Mouse (Mus musculus): ENCODE measurements around the gene Xrn1. TPM values are rescaled to one million over a fixed set of nuclear protein-coding genes. Genes with fewer than 3 reads are reported as not detected.
"Not testable (repeated sequence)": the region's sequence is repeated elsewhere in the genome, so short reads cannot be mapped to it uniquely, and the experiment has no call there.

The Xrn1 gene
- polyA plus RNA-seq, 1 experiment, result 16.2 TPM

DNA sequence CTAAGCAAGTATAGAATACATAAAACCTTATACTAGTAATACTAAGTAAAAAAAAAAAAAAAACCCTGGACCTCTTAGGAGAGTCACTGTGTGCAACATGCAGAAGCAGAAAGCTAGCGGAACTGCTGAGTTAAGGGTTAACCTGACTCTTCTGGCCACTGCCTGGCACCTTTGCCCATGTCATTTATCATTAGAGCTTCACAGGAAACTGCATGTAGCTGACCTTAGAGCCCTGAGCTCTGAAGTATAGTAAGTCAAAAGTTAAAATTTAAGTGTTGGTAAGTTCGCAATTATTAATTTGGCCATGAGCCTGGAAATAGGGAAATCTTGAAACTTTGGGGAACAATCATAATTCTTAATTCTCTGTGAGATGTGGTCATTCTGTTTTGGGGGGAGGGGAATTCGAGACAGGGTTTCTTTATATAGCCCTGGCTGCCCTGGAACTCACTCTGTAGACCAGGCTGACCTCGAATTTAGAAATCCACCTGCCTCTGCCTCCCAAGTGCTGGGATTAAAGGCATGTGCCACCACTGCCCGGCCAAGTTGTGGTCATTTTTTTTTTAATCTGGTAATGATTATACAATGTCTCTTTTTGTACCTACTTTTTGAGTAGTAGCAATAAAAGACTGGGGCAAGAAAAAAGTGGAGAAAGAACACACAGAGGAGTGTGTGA is 109.4 kb downstream of the Xrn1 start:
- Histone ChIP-seq H3K36me3 (ENCODE audit: control insufficient read depth, insufficient read depth, low read length) (peaks cover 1% of the 10 kb centered on the region), H3K27me3 (ENCODE audit: control insufficient read depth, insufficient read depth, low read length) (no peaks in the 10 kb centered on the region), H3K4me3 (ENCODE audit: control insufficient read depth, insufficient read depth, low read length) (no peak overlapping the region), H3K27ac (ENCODE audit: control insufficient read depth, insufficient read depth, low read length) (no peak overlapping the region), H3K4me1 (replicated peaks; ENCODE audit: control insufficient read depth, insufficient read depth, low read length) (no peaks in the 10 kb centered on the region)
- 83% methylated on average over 5 of the region's 5 CpGs for WGBS
- no peak for DNase-seq
- TF ChIP-seq CTCF (IDR thresholded peaks at IDR 0.05; ENCODE audit: borderline replicate concordance, control insufficient read depth, extremely low read depth, insufficient read depth, low read length, poor library complexity) (no peak), POLR2A (IDR thresholded peaks at IDR 0.05; ENCODE audit: control insufficient read depth, extremely low read depth, insufficient read depth, low read length, poor library complexity) (no peak)

DNA sequence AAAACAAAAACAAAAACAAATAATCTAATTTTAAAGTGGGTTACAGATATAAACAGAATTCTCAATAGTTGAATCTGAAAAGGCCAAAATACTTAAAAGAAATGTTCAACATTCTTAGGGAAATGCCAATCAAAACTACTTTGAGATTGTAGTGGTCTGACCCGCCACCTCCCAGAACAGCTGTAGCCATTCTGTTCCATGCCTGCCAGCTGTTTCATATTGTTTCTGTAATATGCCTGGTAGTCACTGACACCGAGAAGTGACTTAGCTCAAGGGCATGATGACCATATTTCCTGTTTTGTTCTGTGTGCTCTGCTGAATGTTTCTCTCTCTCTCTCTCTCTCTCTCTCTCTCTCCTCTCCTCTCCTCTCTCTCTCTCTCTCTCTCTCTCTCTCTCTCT is 112.9 kb downstream of the Xrn1 start:
- Histone ChIP-seq H3K27me3 (ENCODE audit: control insufficient read depth, insufficient read depth, low read length) (no peaks in the 10 kb centered on the region), H3K36me3 (ENCODE audit: control insufficient read depth, insufficient read depth, low read length) (no peaks in the 10 kb centered on the region), H3K4me1 (replicated peaks; ENCODE audit: control insufficient read depth, insufficient read depth, low read length) (no peaks in the 10 kb centered on the region), H3K27ac (ENCODE audit: control insufficient read depth, insufficient read depth, low read length) (no peak overlapping the region), H3K4me3 (ENCODE audit: control insufficient read depth, insufficient read depth, low read length) (no peak overlapping the region)
- TF ChIP-seq POLR2A (IDR thresholded peaks at IDR 0.05; ENCODE audit: control insufficient read depth, extremely low read depth, insufficient read depth, low read length, poor library complexity), result no peak
- no peak for TF ChIP-seq CTCF (IDR thresholded peaks at IDR 0.05; ENCODE audit: borderline replicate concordance, control insufficient read depth, extremely low read depth, insufficient read depth, low read length, poor library complexity)
- DNase-seq, result no peak
- 67% methylated on average over 2 of the region's 2 CpGs for WGBS

DNA sequence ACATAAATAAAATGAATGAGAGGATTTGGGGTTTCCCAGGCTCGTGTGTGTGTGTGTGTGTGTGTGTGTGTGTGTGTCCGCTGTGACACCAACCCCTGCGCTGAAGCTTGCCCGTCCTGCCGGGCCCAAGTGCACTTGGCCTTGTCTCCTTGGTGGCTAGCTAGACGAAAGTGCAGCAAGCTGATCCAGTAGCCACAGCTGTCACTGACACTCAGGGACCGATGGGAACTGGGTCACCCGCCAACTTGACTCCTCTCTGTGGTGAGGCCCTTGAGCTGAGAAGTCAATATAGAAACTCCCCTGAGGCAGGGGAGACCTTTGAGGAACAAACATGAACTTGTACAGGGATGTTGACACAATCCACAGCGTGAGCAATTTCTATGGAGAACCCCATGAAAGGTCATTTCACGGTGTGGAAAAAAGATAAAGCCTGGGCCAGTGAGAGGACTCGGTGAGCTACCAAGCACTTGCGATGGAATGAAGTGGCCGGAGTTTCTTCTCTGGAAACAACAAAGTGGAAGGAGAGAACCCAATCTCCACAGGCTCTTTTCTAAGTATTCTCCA is 124.3 kb downstream of the Xrn1 start:
- no peak for DNase-seq
- no peaks in the 10 kb centered on the region for H3K27me3 ChIP-seq (ENCODE audit: control insufficient read depth, insufficient read depth, low read length)
- no peak overlapping the region for H3K4me3 ChIP-seq (ENCODE audit: control insufficient read depth, insufficient read depth, low read length)
- WGBS, result 96% methylated on average over 13 of the region's 13 CpGs
- TF ChIP-seq POLR2A (IDR thresholded peaks at IDR 0.05; ENCODE audit: control insufficient read depth, extremely low read depth, insufficient read depth, low read length, poor library complexity) (no peak), CTCF (IDR thresholded peaks at IDR 0.05; ENCODE audit: borderline replicate concordance, control insufficient read depth, extremely low read depth, insufficient read depth, low read length, poor library complexity) (no peak)
- H3K4me1 ChIP-seq (replicated peaks; ENCODE audit: control insufficient read depth, insufficient read depth, low read length), result no peaks in the 10 kb centered on the region
- no peaks in the 10 kb centered on the region for H3K36me3 ChIP-seq (ENCODE audit: control insufficient read depth, insufficient read depth, low read length)
- H3K27ac ChIP-seq (ENCODE audit: control insufficient read depth, insufficient read depth, low read length), result no peak overlapping the region

- TF ChIP-seq CTCF (IDR thresholded peaks at IDR 0.05; ENCODE audit: borderline replicate concordance, control insufficient read depth, extremely low read depth, insufficient read depth, low read length, poor library complexity), result no peak
- no peak for TF ChIP-seq POLR2A (IDR thresholded peaks at IDR 0.05; ENCODE audit: control insufficient read depth, extremely low read depth, insufficient read depth, low read length, poor library complexity)
- WGBS, result 98% methylated on average over 6 of the region's 6 CpGs
These were observed 130.7 kb downstream of the Xrn1 start for GRCm38 (mm10) chr9:96085293-96085692.

GRCm38 (mm10) chr9:96087671-96088070 is 133.1 kb downstream of the Xrn1 start:
- H3K4me1 ChIP-seq (replicated peaks; ENCODE audit: control insufficient read depth, insufficient read depth, low read length), result no peaks in the 10 kb centered on the region
- TF ChIP-seq POLR2A (IDR thresholded peaks at IDR 0.05; ENCODE audit: control insufficient read depth, extremely low read depth, insufficient read depth, low read length, poor library complexity) (no peak), CTCF (IDR thresholded peaks at IDR 0.05; ENCODE audit: borderline replicate concordance, control insufficient read depth, extremely low read depth, insufficient read depth, low read length, poor library complexity) (no peak)
- WGBS, result 92% methylated on average over 2 of the region's 2 CpGs

More at GRCm38 (mm10) chr9:96085293-96085692, 130.7 kb downstream of the Xrn1 start:
- no peaks in the 10 kb centered on the region for H3K27me3 ChIP-seq (ENCODE audit: control insufficient read depth, insufficient read depth, low read length)
- no peak overlapping the region for H3K4me3 ChIP-seq (ENCODE audit: control insufficient read depth, insufficient read depth, low read length)
- no peaks in the 10 kb centered on the region for H3K36me3 ChIP-seq (ENCODE audit: control insufficient read depth, insufficient read depth, low read length)
- no peaks in the 10 kb centered on the region for H3K4me1 ChIP-seq (replicated peaks; ENCODE audit: control insufficient read depth, insufficient read depth, low read length)
- no peak overlapping the region for H3K27ac ChIP-seq (ENCODE audit: control insufficient read depth, insufficient read depth, low read length)
- DNase-seq, result no peak

GRCm38 (mm10) chr9:96088456-96088855 is 133.9 kb downstream of the Xrn1 start:
- not testable (repeated sequence) for H3K36me3 ChIP-seq (ENCODE audit: control insufficient read depth, insufficient read depth, low read length); H3K4me1 ChIP-seq (replicated peaks; ENCODE audit: control insufficient read depth, insufficient read depth, low read length)

More at GRCm38 (mm10) chr9:96087671-96088070, 133.1 kb downstream of the Xrn1 start:
- no peaks in the 10 kb centered on the region for H3K27me3 ChIP-seq (ENCODE audit: control insufficient read depth, insufficient read depth, low read length)
- H3K36me3 ChIP-seq (ENCODE audit: control insufficient read depth, insufficient read depth, low read length), result no peaks in the 10 kb centered on the region
- H3K4me3 ChIP-seq (ENCODE audit: control insufficient read depth, insufficient read depth, low read length), result no peak overlapping the region
- H3K27ac ChIP-seq (ENCODE audit: control insufficient read depth, insufficient read depth, low read length), result no peak overlapping the region
- no peak for DNase-seq

DNA sequence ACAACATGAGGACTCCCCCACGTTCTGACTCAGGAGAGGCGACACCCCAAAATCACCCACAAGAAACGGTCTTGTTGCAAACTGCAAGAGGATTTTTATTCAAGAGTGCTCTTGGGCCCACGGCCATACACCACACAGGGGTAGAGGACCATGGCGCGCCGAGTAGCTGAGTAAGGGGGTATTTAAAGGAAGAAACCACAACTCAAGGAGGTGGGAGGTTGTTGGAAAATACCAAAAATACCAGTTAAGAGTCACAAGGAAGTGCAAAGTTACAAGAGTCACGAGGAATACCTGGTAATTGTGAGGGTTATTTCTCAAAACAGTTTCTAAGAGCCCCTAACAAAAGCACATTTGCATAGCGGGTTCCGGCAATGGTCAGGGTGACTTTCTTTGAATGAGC is 138.1 kb downstream of the Xrn1 start:
- not testable (repeated sequence) for H3K4me3 ChIP-seq (ENCODE audit: control insufficient read depth, insufficient read depth, low read length); H3K27ac ChIP-seq (ENCODE audit: control insufficient read depth, insufficient read depth, low read length); DNase-seq; H3K4me1 ChIP-seq (replicated peaks; ENCODE audit: control insufficient read depth, insufficient read depth, low read length); H3K36me3 ChIP-seq (ENCODE audit: control insufficient read depth, insufficient read depth, low read length); H3K27me3 ChIP-seq (ENCODE audit: control insufficient read depth, insufficient read depth, low read length)
- WGBS, result 96% methylated on average over 10 of the region's 10 CpGs

More at GRCm38 (mm10) chr9:96088456-96088855, 133.9 kb downstream of the Xrn1 start:
- H3K27me3 ChIP-seq (ENCODE audit: control insufficient read depth, insufficient read depth, low read length); DNase-seq; H3K4me3 ChIP-seq (ENCODE audit: control insufficient read depth, insufficient read depth, low read length); H3K27ac ChIP-seq (ENCODE audit: control insufficient read depth, insufficient read depth, low read length): not testable (repeated sequence)
- 94% methylated on average over 3 of the region's 3 CpGs for WGBS
